Mouse (Mus musculus) spleen, adult 2 months (tissue): ENCODE data around the gene Avp.

ENCODE experiments used
- CTCF ChIP-seq: fragments of 200-500 bp; IDR thresholded peaks from 2 replicates; pipeline ENCODE4 v1.5.1; 2011; ENCODE audit warnings: mild to moderate bottlenecking, inconsistent platforms; ENCODE audit not compliant: insufficient read depth, insufficient read length, insufficient replicate concordance; ENCODE audit errors: extremely low read depth
- POLR2A ChIP-seq: fragments of 200-500 bp; IDR thresholded peaks from 2 replicates; pipeline ENCODE4 v1.6.1; 2011; ENCODE audit warnings: low read depth, low read length, inconsistent platforms

- TF ChIP-seq POLR2A, result no peak
- TF ChIP-seq CTCF, result no peak
These were observed 47.3 kb downstream of the Avp start for GRCm38 (mm10) chr2:130535017-130535416.
